Mouse (Mus musculus) CH12F3 (cell line): ENCODE results near the gene 1700084M14Rik.
"Not testable (repeated sequence)": the region's sequence is repeated elsewhere in the genome, so short reads cannot be mapped to it uniquely, and the experiment has no call there.

ENCODE experiments used
- in situ Hi-C: fragments of 300-500 bp; cut with MboI; formaldehyde crosslinking; loops from 2 replicates; pipeline ENCODE4 v1.14.3; 2020; ENCODE audit warnings: low sequenced_read_pairs

The 1700084M14Rik gene

DNA sequence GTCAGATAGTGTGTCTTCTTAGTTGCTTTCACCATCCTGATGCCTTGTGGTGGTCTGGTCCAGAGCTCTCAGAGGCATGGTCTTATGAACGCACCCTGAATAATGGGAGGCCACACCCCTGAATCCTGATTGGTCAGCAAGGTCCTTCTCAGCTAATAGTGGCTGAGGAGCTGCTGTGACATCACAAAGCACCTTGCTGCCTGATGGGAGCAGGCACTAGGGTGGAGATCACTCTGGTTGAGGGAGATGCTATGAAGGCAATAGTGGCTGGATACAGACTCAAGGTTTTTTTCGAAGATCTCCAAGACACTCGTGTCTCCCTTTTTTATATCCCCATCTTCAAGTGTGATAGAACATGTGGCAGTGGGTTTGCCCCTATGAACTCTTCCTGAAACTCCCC is at the start of gene 1700084M14Rik:
1700084M14Rik (minus strand) TSS at position 101 of the 400 bp plus-strand sequence.
- in situ Hi-C loops, result not testable (repeated sequence)
